Mouse (Mus musculus): ENCODE measurements around the gene Layn. TPM values are rescaled to one million over a fixed set of nuclear protein-coding genes. Genes with fewer than 3 reads are reported as not detected.

Layn gene
- 1 to 10 TPM; 1.5 to 2.0 TPM for total RNA-seq (2021)
- long read RNA-seq, experiment 1 = 0 reads
- long read RNA-seq, experiment 2, partial matches to known transcripts = 0 of 2 reads
- long read RNA-seq, experiment 2, other reads (novel, unspliced or antisense) = 1 of 2 reads

DNA sequence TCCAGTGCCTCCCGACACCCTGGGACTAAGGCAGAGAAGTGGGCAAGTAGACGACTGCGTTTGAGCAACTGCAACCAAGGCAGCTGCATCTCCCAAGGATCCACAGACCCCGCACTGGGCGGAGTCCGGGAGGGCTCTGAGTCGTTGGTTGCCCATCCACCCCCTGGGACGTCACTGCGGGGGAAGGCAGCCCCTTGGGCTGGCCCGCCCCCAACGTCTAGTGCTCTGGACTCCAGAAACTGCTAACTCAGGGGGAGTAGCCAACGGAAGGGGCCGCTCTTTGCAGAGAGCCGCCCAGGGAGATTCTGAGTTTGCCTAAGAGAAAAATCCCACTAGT lies at the start of gene Layn:
Gene Layn (minus strand): TSS at position 116 of the 337 bp plus-strand sequence.
- DNase-seq (ENCODE audit: low spot score) = peak; percentile 74

DNA sequence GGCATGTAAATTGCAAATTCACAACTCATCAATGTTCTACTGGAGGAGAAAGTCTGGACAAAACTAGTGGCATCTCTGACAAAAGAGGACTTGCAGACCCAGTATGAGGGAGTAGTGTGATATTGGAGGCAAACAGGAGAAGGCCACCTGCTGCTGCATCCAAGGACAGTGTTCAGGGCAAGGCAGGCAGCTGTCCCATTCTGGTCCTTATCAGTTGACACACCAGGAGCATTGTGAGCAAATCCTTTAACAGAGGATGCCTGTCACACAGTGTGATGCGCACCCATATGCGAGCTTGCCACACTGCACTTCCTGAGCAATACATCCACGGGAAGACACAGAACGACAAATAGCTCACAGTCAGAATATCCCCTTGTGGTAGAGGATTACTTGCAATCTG lies 37.9 kb upstream of the Layn start:
- DNase-seq (ENCODE audit: low spot score) = no peak

DNA sequence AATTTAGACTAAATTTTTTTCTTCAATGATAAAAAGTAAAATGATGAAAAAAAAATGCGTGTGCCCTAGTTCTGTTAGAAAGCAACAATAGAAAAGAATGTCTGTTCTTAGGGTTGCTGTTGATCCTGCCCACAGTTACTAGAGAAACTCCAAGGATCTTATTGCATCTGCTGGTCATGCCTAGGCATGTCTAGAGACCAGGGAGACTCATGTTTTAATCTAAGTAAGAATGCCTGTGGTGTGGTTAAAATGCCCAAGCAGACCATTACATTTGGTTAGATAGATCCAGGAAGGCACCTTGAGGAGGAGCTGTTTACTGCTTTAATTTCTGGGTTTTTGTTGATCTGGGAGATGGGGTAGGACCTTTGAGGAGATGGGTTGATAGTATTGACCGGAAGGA lies 28.9 kb upstream of the Layn start:
- DNase-seq (ENCODE audit: low spot score) = no peak

DNA sequence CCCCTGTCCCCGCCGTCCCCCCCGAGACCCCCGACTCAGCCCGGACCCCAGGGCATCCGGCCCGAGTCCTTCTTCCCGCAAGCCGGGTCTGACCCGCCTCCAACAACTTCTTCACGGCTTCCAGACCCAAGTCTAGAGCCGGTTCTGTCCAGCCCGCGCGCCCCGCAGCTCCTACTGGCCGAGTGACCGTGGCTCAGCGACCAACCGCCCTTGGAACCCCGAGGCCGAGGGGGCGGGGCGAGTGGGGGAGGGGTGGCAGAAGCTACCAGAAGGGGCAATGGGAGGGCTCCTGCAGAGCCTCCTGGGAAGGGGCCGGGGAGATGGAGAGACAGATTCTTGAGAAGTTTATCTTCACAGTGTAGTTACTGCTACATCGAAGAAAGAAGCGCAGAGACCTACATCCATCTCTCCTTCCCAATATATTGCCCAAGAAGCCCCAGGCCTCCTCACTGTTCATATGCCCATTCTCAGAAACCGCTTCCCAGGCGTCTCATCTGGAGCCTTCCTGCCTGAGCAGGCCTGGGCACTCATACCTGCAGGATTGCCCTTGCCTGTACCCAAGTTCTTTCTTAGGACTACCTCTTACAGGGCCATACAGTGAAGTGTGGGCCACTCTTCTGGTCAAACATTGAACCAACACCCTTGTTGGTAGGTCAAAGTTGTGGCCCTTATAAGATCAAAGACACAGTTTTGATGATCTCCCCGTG lies 27.1 kb upstream of the Layn start:
- no peak for DNase-seq (ENCODE audit: low spot score)

DNA sequence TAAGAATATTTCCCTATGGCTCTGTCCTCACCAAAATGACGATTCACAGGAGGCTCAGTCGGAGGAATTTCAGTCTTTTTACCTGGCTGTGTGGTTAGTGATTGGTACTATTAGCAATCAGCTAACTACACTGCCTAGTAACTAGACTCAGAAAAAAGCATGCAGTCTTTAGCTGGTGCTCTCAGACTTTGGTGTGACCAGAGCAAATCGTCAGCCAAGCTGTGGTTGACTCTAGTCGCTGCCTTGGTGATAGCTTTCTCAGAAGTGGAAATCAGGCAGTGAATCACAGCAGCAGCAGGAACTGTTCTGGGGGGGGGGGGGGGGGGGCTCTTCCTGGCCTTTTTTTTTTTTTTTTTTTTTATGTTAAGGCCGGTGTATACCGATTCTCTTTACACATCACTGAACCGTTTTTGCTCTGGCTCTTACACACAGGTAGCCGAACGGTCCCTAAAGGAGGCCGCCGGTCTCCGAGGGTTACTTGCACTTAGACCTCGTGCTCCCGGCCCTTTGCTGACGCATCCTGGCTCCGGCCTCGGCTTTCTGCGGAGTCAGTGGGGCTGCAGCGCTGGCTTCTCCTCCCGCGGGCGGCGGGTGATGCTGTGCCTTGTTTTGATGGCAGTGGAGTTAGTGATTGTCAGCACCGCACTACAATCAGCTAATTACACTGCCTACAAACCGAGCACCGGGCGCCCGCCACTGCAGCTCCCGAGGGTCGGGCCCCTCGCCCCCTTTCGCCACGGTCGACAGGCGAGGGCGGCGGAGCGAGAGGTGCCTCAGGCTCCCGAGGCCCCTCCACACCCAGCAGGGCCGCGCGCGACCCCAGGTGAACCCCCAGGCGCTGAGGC lies 26.3 kb upstream of the Layn start:
- DNase-seq (ENCODE audit: low spot score) = peak; percentile 9

- DNase-seq (ENCODE audit: low spot score) = peak; percentile 3
These were observed 25.0 kb upstream of the Layn start, which contains the start of gene 4833427G06Rik for GRCm38 (mm10) chr9:51101756-51102425. TSS of gene 4833427G06Rik (minus strand) at chr9:51102078.

- DNase-seq (ENCODE audit: low spot score) = no peak
These were observed 19.4 kb upstream of the Layn start for GRCm38 (mm10) chr9:51096306-51096705.

- DNase-seq (ENCODE audit: low spot score) = no peak
These were observed 16.8 kb upstream of the Layn start for GRCm38 (mm10) chr9:51093697-51094096.

GRCm38 (mm10) chr9:51081614-51082013 lies 4.7 kb upstream of the Layn start:
- DNase-seq (ENCODE audit: low spot score) = no peak

GRCm38 (mm10) chr9:51076300-51076978 lies 455 bp downstream of the Layn start:
- DNase-seq (ENCODE audit: low spot score) = peak; percentile 6

GRCm38 (mm10) chr9:51075780-51076179 lies 1.1 kb downstream of the Layn start:
- DNase-seq (ENCODE audit: low spot score) = no peak

GRCm38 (mm10) chr9:51070801-51071200 lies 6.1 kb downstream of the Layn start:
- no peak for DNase-seq (ENCODE audit: low spot score)

DNA sequence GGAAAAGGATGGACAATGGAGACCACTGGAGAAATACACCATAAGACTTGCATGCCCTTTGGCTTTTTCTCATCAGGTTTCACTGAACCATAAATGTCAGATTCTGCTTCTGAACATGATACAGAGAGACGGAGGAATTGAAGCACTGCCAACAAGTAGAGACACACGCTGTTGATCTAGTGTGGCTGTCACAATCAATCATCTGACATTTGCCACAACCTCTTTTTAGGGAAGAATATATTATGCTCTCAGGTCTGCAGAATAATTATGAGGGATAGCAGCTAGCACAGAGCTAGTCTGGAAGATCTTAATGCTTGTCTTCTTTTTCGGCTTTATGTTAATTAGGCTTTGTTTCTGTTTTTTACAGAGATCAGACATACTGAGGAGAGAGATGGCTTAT lies 8.7 kb downstream of the Layn start:
- no peak for DNase-seq (ENCODE audit: low spot score)

DNA sequence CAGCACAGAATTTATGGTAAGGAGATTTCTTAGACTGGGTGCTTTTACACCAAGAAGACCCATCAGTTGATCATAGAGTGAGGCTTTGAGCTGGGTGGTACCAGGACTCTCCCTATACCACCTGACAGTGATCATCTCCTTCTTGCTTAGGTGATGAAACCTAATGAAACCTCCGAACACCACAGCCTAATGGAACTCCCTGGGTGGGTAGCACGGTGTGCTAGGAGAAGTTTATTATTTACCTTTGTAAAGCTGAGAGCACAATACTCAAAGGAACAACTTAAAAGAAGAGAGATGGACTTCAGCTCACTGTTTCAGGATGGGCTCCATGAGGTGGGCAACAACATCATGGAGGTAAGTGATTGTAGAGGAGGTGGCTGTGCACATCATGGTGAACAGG lies 16.3 kb downstream of the Layn start, which contains the start of gene Btg4:
Gene Btg4 (plus strand): TSS at position 301 of the 400 bp plus-strand sequence.
- DNase-seq (ENCODE audit: low spot score) = no peak

DNA sequence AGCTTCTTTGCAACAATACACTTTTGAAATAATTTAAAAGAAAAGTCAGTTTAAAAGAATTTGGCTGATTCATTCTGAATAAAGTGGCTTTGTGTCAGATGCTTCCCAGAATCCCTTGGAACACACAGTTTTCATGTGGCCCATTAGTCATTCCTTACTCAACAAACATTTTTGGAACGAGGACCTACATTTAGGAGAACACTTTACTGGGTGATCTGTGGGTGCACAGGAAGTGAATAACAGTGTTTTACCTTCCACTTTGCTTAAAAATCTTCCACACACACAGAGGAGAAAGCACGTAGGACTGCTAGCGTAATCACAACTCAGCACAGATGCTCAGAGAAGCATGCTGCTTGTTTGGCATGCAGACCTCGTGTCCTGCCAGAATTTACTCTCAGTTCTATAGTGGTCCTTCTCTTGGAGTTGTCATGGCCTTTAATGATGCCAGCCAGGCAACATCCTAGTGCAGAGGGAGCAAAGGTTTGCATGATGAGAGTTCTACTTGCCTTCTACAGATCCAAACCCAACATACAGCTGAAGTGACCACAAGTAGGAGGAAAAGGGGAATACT lies 17.9 kb downstream of the Layn start:
- DNase-seq (ENCODE audit: low spot score) = no peak

DNA sequence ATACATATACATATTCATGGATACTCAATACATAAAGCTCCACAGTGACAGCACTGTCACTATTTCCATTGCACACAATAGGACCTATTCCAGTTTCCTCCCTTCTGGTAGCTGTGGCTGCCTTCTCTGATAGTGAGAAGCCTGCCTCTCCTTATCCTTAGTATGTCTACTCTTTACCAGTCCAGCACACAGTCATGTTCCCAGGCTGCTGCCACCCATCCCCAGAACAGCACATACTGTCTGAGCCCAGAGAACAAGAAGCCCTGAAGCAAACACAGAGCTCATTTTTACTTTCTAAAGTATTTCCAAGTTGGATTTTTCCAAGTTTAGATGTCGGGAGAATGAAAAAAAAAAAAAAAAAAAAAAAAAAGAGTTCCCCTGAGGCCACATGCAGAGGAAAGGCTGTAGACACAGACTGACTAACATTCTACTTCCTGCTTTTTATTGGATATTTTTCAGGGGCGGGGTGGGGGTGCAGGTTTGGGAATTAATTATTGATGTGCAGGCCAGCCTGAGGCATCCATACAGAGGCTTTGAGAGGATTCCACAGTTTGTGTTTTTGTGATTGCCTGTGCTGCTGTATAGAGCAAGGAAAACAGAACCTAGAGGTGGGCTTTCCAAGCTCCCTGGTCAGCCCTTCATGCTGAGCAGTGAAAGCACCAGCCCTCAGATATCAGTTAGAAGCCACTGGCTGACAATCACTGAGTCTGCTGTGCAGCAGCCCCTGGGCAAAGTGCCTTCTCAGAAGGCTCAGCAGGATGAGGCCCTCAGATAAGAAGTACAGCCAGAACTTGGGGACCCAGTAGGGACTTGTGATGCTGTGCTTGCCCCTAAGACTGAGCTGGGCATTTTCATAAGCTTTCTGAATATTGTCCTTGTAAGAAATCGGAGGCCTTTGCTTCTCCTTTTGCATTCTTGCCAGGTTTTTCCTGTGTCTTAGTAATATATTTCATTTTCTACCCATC lies 20.3 kb downstream of the Layn start:
- peak; percentile 7 for DNase-seq (ENCODE audit: low spot score)

GRCm38 (mm10) chr9:51052180-51052579 lies 24.7 kb downstream of the Layn start:
- DNase-seq (ENCODE audit: low spot score) = no peak

DNA sequence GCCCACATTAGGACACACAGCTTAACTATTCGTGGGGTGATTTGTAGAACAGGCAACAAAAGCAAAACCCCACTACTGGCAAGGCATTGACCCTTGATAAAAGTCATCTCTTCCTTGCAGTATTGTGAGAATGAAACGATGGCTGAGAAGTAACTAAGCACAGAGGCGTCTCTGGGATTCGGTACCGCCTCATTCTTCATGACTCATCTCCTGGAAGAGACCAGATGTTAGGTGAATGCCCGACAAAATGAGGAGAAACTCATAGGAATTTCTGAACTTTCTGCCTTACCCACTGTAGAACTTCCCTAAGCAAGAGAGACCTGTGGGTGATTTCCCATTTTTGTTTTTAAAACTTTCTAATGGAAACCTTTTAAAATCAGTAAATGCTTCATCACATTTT lies 34.8 kb downstream of the Layn start:
- DNase-seq (ENCODE audit: low spot score) = no peak

GRCm38 (mm10) chr9:51041491-51041980 lies 35.4 kb downstream of the Layn start:
- DNase-seq (ENCODE audit: low spot score) = no peak

Data from gastrocnemius, adult 18-20 months (tissue).